Mouse (Mus musculus) heart, embryonic 12.5 days (tissue): ENCODE results near the gene Kxd1. TPM values are rescaled to one million over a fixed set of nuclear protein-coding genes. Genes with fewer than 3 reads are reported as not detected.

Source experiments
- ATAC-seq: fragments of 200-750 bp; cut with Nextera tagmentation; 2 replicates; pipeline ENCODE4 v1.8.0; 2017; ENCODE audit warnings: moderate TSS enrichment, moderate library complexity; ENCODE audit not compliant: insufficient number of reproducible peaks, low FRiP score
- H3K27ac ChIP-seq: fragments of 300-500 bp; sonication (generic); 2 replicates; pipeline ENCODE4 v1.5.1; 2016; ENCODE audit warnings: mild to moderate bottlenecking, moderate library complexity; ENCODE audit not compliant: poor library complexity, severe bottlenecking
- H3K27me3 ChIP-seq: fragments of 300-500 bp; sonication (generic); replicated peaks from 2 replicates; pipeline ENCODE4 v1.6.1; 2016; ENCODE audit warnings: mild to moderate bottlenecking, moderate library complexity
- H3K36me3 ChIP-seq: fragments of 300-500 bp; sonication (generic); 2 replicates; pipeline ENCODE4 v1.6.1; 2016; ENCODE audit warnings: mild to moderate bottlenecking, moderate library complexity
- H3K4me1 ChIP-seq: fragments of 300-500 bp; sonication (generic); replicated peaks from 2 replicates; pipeline ENCODE4 v1.6.1; 2016; ENCODE audit warnings: mild to moderate bottlenecking
- H3K4me2 ChIP-seq: fragments of 300-500 bp; sonication (generic); 2 replicates; pipeline ENCODE4 v1.6.1; 2016; ENCODE audit warnings: mild to moderate bottlenecking, moderate library complexity
- H3K4me3 ChIP-seq: fragments of 300-500 bp; sonication (generic); 2 replicates; pipeline ENCODE4 v1.5.1; 2016; ENCODE audit warnings: mild to moderate bottlenecking
- H3K9ac ChIP-seq: fragments of 300-500 bp; sonication (generic); 2 replicates; pipeline ENCODE4 v1.6.1; 2016; ENCODE audit warnings: mild to moderate bottlenecking, moderate library complexity
- H3K9me3 ChIP-seq: fragments of 300-500 bp; sonication (generic); replicated peaks from 2 replicates; pipeline ENCODE4 v1.6.1; 2016; ENCODE audit warnings: mild to moderate bottlenecking, moderate library complexity
- WGBS: fragments of 180-500 bp; shearing (Covaris S2); methylation state at CpG from one replicate; pipeline ENCODE4 v1.1.7; 2016; 5-methylcytosine and 5-hydroxymethylcytosine counted together
- polyA plus RNA-seq: library from polyadenylated mRNA; unstranded; fragments of >200 nt; fragmentation: Nextera tagmentation; extraction: Ambion mirVana; gene quantifications from 2 replicates; pipeline ENCODE4 v1.2.1, GENCODE M21; 2016

Kxd1 gene
- polyA plus RNA-seq, 1 experiment from 2014 or later: 64.2 TPM

DNA sequence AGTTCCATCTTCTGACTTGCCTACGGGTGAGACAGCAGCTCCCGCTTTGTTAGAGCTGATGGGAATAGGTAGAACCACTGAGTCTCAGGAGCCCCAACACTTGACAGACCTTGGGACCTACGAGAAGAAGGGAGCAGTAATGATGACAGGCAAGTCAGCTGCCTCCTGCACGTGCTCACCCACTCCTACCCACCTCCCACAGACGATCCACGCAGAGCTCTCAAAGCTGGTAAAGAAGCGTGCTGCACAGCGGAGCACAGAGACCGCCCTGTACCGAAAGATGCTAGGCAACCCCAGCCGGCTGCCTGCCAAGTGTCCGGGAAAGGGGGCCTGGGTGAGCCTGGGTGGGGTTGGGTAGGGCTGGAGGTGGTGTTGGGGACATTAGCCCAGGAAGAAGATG is 6.5 kb upstream of the Kxd1 start:
- ATAC-seq: no peak
- Histone ChIP-seq H3K36me3 (peaks cover 76% of the 10 kb centered on the region), H3K4me3 (no peak overlapping the region), H3K27ac (no peak overlapping the region), H3K27me3 (no peaks in the 10 kb centered on the region), H3K9me3 (no peaks in the 10 kb centered on the region), H3K4me2 (no peak overlapping the region), H3K4me1 (peaks cover 18% of the 10 kb centered on the region), H3K9ac (peak overlapping the region; percentile 35; the same call in 1 of the 2 replicates)
- WGBS: 93% methylated on average over 12 of the region's 12 CpGs

- Histone ChIP-seq H3K4me1 (peaks cover 30% of the 10 kb centered on the region), H3K27me3 (no peaks in the 10 kb centered on the region), H3K4me2 (no peak overlapping the region), H3K9ac (no peak overlapping the region), H3K36me3 (peaks cover 57% of the 10 kb centered on the region), H3K27ac (no peak overlapping the region), H3K4me3 (no peak overlapping the region), H3K9me3 (no peaks in the 10 kb centered on the region)
- WGBS: 97% methylated on average over 2 of the region's 2 CpGs
- no peak for ATAC-seq
These were observed 2.6 kb upstream of the Kxd1 start for GRCm38 (mm10) chr8:70530314-70530713.

DNA sequence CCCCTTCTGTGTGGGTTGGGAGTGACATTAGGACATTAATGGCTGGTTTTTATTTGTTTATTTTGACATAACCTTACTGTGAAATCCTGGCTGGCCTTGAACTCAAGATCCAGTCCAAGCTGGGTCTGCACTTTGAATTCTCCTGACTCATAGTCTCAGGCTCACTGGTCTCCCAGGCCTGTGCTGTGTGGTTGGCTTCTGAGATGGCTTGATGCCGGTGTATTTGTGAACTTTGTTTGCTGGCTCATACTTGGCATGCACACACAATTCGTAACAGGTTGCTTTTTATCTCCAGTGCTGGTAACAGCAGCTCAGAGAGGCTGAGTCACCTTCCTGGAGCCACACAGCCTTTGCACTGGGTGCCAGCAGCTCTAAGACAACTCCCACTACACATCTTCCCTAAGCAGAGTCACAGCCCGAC is 2.0 kb upstream of the Kxd1 start:
- ATAC-seq: no peak
- Histone ChIP-seq H3K9me3 (no peaks in the 10 kb centered on the region), H3K27ac (no peak overlapping the region), H3K4me2 (no peak overlapping the region), H3K36me3 (peaks cover 51% of the 10 kb centered on the region), H3K4me3 (no peak overlapping the region), H3K27me3 (no peaks in the 10 kb centered on the region), H3K4me1 (peaks cover 25% of the 10 kb centered on the region), H3K9ac (peak overlapping the region; percentile 26; the same call in 1 of the 2 replicates)
- WGBS: 94% methylated on average over 3 of the region's 3 CpGs

DNA sequence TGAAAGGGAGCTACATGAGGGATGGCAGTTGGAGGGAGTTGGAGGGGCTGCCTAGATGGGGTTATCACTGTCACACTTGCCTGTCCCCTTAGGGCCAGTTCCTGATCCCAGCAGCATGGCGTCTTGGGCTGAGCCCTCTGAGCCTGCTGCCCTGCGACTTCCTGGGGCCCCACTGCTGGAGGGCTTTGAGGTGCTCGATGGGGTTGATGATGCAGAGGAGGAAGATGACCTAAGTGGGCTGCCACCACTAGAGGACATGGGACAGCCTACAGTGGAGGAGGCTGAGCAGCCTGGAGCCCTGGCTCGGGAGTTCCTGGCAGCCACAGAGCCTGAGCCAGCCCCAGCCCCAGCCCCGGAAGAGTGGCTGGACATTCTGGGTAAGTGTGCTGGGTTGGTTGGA is 1.5 kb upstream of the Kxd1 start:
- Histone ChIP-seq H3K9ac (peak overlapping the region; percentile 26; the same call in 1 of the 2 replicates), H3K4me1 (peaks cover 21% of the 10 kb centered on the region), H3K4me2 (no peak overlapping the region), H3K36me3 (peaks cover 47% of the 10 kb centered on the region), H3K4me3 (no peak overlapping the region; the same call in 1 of the 2 replicates), H3K27me3 (no peaks in the 10 kb centered on the region), H3K27ac (no peak overlapping the region), H3K9me3 (no peaks in the 10 kb centered on the region)
- no peak for ATAC-seq
- 68% methylated on average over 5 of the region's 5 CpGs for WGBS

DNA sequence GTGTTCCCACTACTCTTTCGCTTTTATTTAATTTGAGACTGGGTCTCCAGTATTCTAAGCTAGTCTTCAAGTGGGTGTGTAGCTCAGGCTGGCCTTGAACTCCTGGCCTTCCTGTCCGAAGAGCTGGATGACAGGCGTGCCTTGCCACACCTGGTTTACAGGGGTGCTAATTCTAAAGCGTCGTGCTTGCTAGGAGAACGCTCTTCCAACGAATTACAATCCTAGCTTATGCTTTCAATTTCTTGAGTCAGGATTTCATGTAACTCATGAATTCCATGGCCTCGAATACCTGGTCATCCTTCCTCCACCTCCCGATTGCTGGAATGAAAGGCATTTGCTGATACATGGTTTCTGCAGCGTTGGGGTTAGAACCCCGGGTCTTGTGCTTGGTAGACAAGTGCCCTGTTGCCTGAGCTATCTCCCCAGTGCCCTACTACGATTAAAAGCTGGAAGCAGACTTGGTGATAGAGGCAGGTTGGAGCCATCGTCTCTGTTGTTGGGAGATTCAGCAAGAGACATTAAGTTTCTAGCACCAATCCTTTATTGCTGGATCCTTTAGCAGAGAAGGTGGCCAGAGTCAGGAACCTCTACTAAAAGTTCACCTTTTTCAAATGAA is 534 bp upstream of the Kxd1 start:
- H3K9ac ChIP-seq: peak overlapping the region; percentile 95

DNA sequence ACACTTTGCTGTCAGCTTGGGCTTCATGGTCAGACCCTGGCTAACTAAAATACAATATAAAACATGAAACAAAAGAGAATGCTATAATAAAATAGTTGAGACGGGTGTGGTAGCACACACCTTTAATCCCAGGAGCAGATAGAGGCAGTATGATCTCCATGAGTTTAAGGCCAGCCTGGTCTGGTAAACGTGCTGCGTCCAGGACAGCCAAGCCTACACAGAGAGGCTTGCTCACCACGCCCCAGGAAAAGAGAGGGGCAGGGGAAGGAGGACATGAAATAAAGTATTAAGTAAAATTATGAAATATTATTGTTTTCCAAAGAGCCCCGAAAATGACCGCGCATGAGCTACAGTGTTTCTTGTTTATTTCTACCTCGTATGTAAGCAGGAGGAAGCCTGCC is 645 bp downstream of the Kxd1 start:
- 2% methylated on average over 8 of the region's 8 CpGs for WGBS
- peaks cover 25% of the 10 kb centered on the region for H3K36me3 ChIP-seq

More for the DNA sequence above, 534 bp upstream of the Kxd1 start:
- peak overlapping the region; percentile 74 for H3K4me2 ChIP-seq
- H3K27ac ChIP-seq: peak overlapping the region; percentile 84
- no peak for ATAC-seq
- H3K4me1 ChIP-seq: peaks cover 23% of the 10 kb centered on the region
- 20% methylated on average over 13 of the region's 13 CpGs for WGBS
- no peaks in the 10 kb centered on the region for H3K9me3 ChIP-seq
- H3K4me3 ChIP-seq: peak overlapping the region; percentile 80
- peaks cover 37% of the 10 kb centered on the region for H3K36me3 ChIP-seq
- H3K27me3 ChIP-seq: no peaks in the 10 kb centered on the region

DNA sequence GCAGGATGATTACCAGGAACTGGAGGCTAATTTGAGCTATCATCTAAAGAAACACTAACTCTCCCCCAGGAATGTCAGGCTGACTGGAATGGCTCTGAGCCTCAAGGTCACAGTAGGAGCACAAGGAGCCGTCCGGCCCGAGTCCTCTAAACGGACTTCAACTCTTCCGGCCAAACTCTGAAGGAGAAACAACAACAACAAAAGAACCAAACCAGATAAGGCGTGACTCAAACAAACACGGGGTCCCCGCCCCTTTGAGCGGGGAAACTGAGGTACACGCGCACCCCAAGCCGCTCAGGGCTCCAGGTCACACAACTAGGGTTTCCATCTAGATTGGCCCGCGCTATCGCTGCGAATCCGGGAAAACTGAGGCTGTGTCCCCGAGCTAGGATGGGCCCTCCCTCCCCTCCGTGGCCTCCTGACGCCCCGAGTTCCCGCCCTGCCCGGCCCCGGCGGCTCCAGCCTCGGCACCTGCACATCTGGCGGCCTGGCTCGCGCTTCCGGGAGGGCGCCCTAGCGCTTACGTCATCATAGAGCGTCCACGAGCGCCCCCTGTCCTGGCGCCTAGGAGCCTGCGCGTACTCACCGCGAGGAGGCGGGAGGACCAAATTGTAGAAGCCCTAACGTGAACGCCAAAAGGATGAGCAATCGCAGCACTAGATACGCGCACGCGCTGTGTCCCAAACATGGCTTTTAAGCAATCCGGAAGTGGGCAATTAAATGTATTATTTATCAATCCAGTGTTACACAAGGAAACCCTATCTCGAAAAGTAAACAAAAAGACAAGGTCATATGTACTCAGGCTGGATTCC is 5.0 kb downstream of the Kxd1 start:
- peak; percentile 86 for ATAC-seq
- Histone ChIP-seq H3K27me3 (no peaks in the 10 kb centered on the region), H3K4me3 (peak overlapping the region; percentile 65), H3K9me3 (no peaks in the 10 kb centered on the region), H3K36me3 (peaks cover 19% of the 10 kb centered on the region), H3K4me2 (peak overlapping the region; percentile 67), H3K27ac (peak overlapping the region; percentile 74), H3K9ac (peak overlapping the region; percentile 81), H3K4me1 (peaks cover 20% of the 10 kb centered on the region)
- WGBS: under 1% methylated on average over 51 of the region's 51 CpGs

More for the DNA sequence above, 645 bp downstream of the Kxd1 start:
- Histone ChIP-seq H3K4me2 (peak overlapping the region; percentile 74), H3K4me1 (peaks cover 28% of the 10 kb centered on the region), H3K9ac (peak overlapping the region; percentile 95), H3K27me3 (no peaks in the 10 kb centered on the region), H3K27ac (peak overlapping the region; percentile 84; the same call in 1 of the 2 replicates), H3K9me3 (no peaks in the 10 kb centered on the region), H3K4me3 (peak overlapping the region; percentile 80)
- no peak for ATAC-seq

DNA sequence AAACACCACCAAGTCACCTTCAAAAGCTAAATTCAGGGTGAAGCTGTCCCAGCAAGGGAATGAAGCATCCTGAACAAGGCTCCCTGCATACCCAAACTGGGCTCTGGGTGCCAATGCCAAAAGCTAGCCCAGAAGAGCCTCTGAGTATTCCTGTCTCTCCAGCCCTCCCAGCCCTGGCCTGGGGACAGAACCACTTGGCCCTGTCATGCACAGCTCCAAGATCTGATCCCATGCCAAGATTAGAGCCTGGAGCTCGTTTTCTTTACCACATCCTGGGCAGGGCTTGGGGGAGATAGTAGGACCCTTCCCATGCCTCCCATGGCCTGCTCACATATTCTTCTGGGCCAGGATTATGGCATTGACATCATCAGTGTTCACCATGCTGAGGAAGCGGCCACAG is 8.2 kb downstream of the Kxd1 start:
- Histone ChIP-seq H3K27ac (no peak overlapping the region), H3K9ac (no peak overlapping the region), H3K36me3 (peaks cover 46% of the 10 kb centered on the region), H3K9me3 (no peaks in the 10 kb centered on the region), H3K4me3 (no peak overlapping the region), H3K27me3 (no peaks in the 10 kb centered on the region), H3K4me1 (peaks cover 12% of the 10 kb centered on the region), H3K4me2 (no peak overlapping the region)
- ATAC-seq: no peak
- WGBS: 54% methylated on average over 2 of the region's 2 CpGs

DNA sequence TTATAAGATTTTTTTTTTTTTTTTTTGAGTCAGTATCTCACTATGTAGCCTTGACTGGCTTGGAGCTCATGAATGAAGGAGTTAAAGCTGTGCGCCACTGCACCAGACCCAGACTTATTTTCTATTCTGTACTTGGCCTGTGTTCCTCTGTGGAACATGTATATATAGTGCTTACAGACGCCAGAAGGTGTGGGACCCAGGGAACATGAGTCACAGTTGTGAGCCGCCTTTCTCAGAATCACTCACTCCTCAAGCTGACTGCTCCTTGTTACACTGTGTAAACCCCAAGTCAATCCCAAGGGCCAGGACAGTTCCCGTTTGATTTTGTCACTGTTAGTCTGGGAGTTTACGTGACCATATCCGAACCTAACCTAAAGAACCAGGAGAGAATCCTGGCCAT is 8.7 kb downstream of the Kxd1 start:
- peaks cover 12% of the 10 kb centered on the region for H3K4me1 ChIP-seq
- ATAC-seq: no peak
- no peak overlapping the region for H3K4me2 ChIP-seq
- WGBS: 91% methylated on average over 6 of the region's 6 CpGs
- no peak overlapping the region for H3K4me3 ChIP-seq
- no peak overlapping the region for H3K27ac ChIP-seq
- H3K9ac ChIP-seq: no peak overlapping the region
- H3K27me3 ChIP-seq: no peaks in the 10 kb centered on the region
- H3K9me3 ChIP-seq: no peaks in the 10 kb centered on the region
- H3K36me3 ChIP-seq: peaks cover 51% of the 10 kb centered on the region

GRCm38 (mm10) chr8:70517940-70518643 is 9.7 kb downstream of the Kxd1 start:
- 81% methylated on average over 10 of the region's 10 CpGs for WGBS
- no peaks in the 10 kb centered on the region for H3K9me3 ChIP-seq
- no peak for ATAC-seq
- peaks cover 14% of the 10 kb centered on the region for H3K4me1 ChIP-seq
- H3K27me3 ChIP-seq: no peaks in the 10 kb centered on the region
- peaks cover 60% of the 10 kb centered on the region for H3K36me3 ChIP-seq
- H3K9ac ChIP-seq: no peak overlapping the region
- H3K27ac ChIP-seq: no peak overlapping the region
- no peak overlapping the region for H3K4me3 ChIP-seq
- no peak overlapping the region for H3K4me2 ChIP-seq

DNA sequence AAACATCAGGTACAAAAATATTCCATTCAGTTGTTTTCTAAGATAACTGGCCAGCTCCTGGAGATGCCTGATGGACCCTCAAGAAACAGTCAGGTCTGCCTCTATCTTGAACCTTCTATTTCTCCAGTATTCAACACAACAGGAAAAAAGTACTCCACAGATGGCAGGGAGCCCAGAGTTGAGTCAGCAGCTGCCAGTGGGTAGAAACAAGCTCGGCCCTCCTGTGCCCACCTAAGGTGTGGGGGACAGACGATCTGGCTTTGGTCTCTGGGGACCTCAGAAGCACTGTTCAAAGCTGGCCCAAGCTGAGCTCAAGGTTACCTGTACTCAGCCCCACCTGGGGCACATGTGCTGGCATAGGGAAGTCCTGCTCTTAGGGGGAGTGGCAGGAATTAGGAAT is 14.3 kb downstream of the Kxd1 start:
- Histone ChIP-seq H3K27ac (0 out of 2 replicates have a peak overlapping the region, but pooled peaks have one; percentile 34), H3K36me3 (peaks cover 62% of the 10 kb centered on the region), H3K4me2 (no peak overlapping the region), H3K27me3 (no peaks in the 10 kb centered on the region), H3K9me3 (no peaks in the 10 kb centered on the region), H3K9ac (no peak overlapping the region), H3K4me3 (no peak overlapping the region), H3K4me1 (peaks cover 24% of the 10 kb centered on the region)
- ATAC-seq: no peak
- 62% methylated on average over 2 of the region's 2 CpGs for WGBS
